Mouse (Mus musculus): ENCODE measurements around the gene Bcan. TPM values are rescaled to one million over a fixed set of nuclear protein-coding genes. Genes with fewer than 3 reads are reported as not detected.
A peak's percentile ranks its signal among the peaks of the same experiment; 100 is the strongest.

The Bcan gene
- total and polyA plus RNA-seq, 2 experiments from 2014 or later: 229 to 347 TPM

- Histone ChIP-seq H3K27me3 (ENCODE audit: insufficient read depth, low read length) (no peaks in the 10 kb centered on the region), H3K36me3 (ENCODE audit: insufficient read depth, low read length) (no peaks in the 10 kb centered on the region), H3K4me2 (ENCODE audit: low read depth, low read length) (no peak overlapping the region), H3K9me3 (ENCODE audit: low read length) (no peaks in the 10 kb centered on the region), H3K4me3 (ENCODE audit: low read length) (no peak overlapping the region), H3K27ac (no peak overlapping the region), H3K4me1 (ENCODE audit: insufficient read depth, low read length) (peaks cover 16% of the 10 kb centered on the region), H3K9ac (replicated peaks; ENCODE audit: low read length) (no peak overlapping the region)
- no peak for TF ChIP-seq CTCF (IDR thresholded peaks at IDR 0.05; ENCODE audit: low read depth)
- ATAC-seq: no peak
- no peak for DNase-seq (ENCODE audit: low spot score)
- 77% methylated on average over 6 of the region's 6 CpGs for WGBS
Observed at GRCm38 (mm10) chr3:87981214-87981760, 18.7 kb downstream of the Bcan start.

DNA sequence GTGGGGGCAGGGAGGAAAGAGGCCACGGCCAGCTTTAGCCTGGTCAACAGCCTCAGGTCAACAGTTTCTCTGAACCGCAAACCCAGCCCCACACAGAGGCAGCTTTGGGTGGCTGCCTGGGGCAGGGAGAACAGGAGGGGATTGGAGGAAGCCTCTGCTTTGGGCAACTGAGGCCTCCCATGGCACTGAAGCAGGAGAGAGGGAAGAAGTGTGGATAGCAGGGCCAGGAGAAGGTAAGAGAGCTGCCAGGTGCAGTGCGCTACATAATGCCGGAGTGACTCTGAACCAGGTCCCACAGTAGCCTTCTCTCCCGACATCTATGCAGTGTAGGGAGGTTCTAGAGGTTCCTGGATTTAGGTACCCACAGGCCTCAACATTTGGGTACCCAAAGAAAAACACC is 19.3 kb downstream of the Bcan start:
- DNase-seq (ENCODE audit: low spot score): no peak
- no peak overlapping the region for H3K27ac ChIP-seq
- TF ChIP-seq CTCF (IDR thresholded peaks at IDR 0.05; ENCODE audit: low read depth): no peak
- no peak for ATAC-seq
- WGBS: 65% methylated on average over 5 of the region's 5 CpGs
- H3K4me3 ChIP-seq (ENCODE audit: low read length): no peak overlapping the region
- no peak overlapping the region for H3K4me2 ChIP-seq (ENCODE audit: low read depth, low read length)
- H3K36me3 ChIP-seq (ENCODE audit: insufficient read depth, low read length): no peaks in the 10 kb centered on the region
- H3K4me1 ChIP-seq (ENCODE audit: insufficient read depth, low read length): peaks cover 14% of the 10 kb centered on the region
- no peaks in the 10 kb centered on the region for H3K9me3 ChIP-seq (ENCODE audit: low read length)
- no peak overlapping the region for H3K9ac ChIP-seq (replicated peaks; ENCODE audit: low read length)
- no peaks in the 10 kb centered on the region for H3K27me3 ChIP-seq (ENCODE audit: insufficient read depth, low read length)

GRCm38 (mm10) chr3:87980085-87980484 is 19.9 kb downstream of the Bcan start:
- H3K9ac ChIP-seq (replicated peaks; ENCODE audit: low read length): no peak overlapping the region
- peaks cover 14% of the 10 kb centered on the region for H3K4me1 ChIP-seq (ENCODE audit: insufficient read depth, low read length)
- DNase-seq (ENCODE audit: low spot score) (no peak), ATAC-seq (no peak)
- H3K4me2 ChIP-seq (ENCODE audit: low read depth, low read length): no peak overlapping the region
- no peaks in the 10 kb centered on the region for H3K9me3 ChIP-seq (ENCODE audit: low read length)
- no peaks in the 10 kb centered on the region for H3K27me3 ChIP-seq (ENCODE audit: insufficient read depth, low read length)
- TF ChIP-seq CTCF (IDR thresholded peaks at IDR 0.05; ENCODE audit: low read depth): no peak
- H3K27ac ChIP-seq: no peak overlapping the region
- H3K36me3 ChIP-seq (ENCODE audit: insufficient read depth, low read length): no peaks in the 10 kb centered on the region
- H3K4me3 ChIP-seq (ENCODE audit: low read length): no peak overlapping the region
- WGBS: 74% methylated on average over 3 of the region's 3 CpGs

- WGBS: 86% methylated on average over 5 of the region's 5 CpGs
- no peak for ATAC-seq
- Histone ChIP-seq H3K9ac (replicated peaks; ENCODE audit: low read length) (no peak overlapping the region), H3K27ac (no peak overlapping the region), H3K4me1 (ENCODE audit: insufficient read depth, low read length) (peaks cover 14% of the 10 kb centered on the region), H3K4me3 (ENCODE audit: low read length) (no peak overlapping the region), H3K27me3 (ENCODE audit: insufficient read depth, low read length) (no peaks in the 10 kb centered on the region), H3K4me2 (ENCODE audit: low read depth, low read length) (no peak overlapping the region), H3K9me3 (ENCODE audit: low read length) (no peaks in the 10 kb centered on the region), H3K36me3 (ENCODE audit: insufficient read depth, low read length) (no peaks in the 10 kb centered on the region)
- DNase-seq (ENCODE audit: low spot score): no peak
- no peak for TF ChIP-seq CTCF (IDR thresholded peaks at IDR 0.05; ENCODE audit: low read depth)
Observed at GRCm38 (mm10) chr3:87979493-87979892, 20.5 kb downstream of the Bcan start.

DNA sequence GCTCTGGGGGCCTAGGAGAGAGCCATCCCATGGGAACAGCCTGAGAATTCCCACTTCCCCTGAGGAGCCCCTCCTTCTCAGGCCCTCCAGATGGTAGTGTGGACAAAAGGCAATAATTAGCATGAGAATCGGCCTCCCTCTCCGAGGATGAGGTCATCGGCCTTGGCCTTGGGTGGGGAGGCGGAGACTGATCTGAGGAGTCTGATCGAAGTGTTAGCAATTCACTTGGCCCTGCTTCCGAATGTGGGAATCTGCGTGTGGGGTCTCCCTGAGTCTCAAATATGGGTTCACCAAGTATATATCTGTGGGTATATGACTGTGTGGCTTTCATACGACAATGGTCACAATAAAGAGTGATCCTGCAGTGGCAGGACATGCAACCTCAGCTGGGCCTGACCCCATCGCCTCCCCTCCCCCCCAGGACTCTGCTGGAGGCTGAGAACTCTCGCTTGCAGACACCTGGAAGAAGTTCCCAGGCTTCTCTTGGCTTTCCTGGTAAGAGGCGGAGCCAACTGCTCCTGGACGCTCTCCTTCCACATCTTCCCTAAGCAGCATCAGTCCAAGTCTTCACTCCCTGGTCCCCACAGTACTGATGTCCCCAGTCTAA is 25.5 kb downstream of the Bcan start:
- Histone ChIP-seq H3K27me3 (ENCODE audit: insufficient read depth, low read length) (no peaks in the 10 kb centered on the region), H3K4me1 (ENCODE audit: insufficient read depth, low read length) (peaks cover 12% of the 10 kb centered on the region), H3K9ac (replicated peaks; ENCODE audit: low read length) (0 out of 2 replicates have a peak overlapping the region, but pooled peaks have one; percentile 7), H3K4me3 (ENCODE audit: low read length) (0 out of 2 replicates have a peak overlapping the region, but pooled peaks have one; percentile 19), H3K4me2 (ENCODE audit: low read depth, low read length) (peak overlapping the region; percentile 67), H3K9me3 (ENCODE audit: low read length) (no peaks in the 10 kb centered on the region), H3K27ac (peak overlapping the region; percentile 33; the same call in 1 of the 2 replicates), H3K36me3 (ENCODE audit: insufficient read depth, low read length) (no peaks in the 10 kb centered on the region)
- ATAC-seq (peak; percentile 73), DNase-seq (ENCODE audit: low spot score) (peak; percentile 66)
- 20% methylated on average over 12 of the region's 12 CpGs for WGBS
- no peak for TF ChIP-seq CTCF (IDR thresholded peaks at IDR 0.05; ENCODE audit: low read depth)

DNA sequence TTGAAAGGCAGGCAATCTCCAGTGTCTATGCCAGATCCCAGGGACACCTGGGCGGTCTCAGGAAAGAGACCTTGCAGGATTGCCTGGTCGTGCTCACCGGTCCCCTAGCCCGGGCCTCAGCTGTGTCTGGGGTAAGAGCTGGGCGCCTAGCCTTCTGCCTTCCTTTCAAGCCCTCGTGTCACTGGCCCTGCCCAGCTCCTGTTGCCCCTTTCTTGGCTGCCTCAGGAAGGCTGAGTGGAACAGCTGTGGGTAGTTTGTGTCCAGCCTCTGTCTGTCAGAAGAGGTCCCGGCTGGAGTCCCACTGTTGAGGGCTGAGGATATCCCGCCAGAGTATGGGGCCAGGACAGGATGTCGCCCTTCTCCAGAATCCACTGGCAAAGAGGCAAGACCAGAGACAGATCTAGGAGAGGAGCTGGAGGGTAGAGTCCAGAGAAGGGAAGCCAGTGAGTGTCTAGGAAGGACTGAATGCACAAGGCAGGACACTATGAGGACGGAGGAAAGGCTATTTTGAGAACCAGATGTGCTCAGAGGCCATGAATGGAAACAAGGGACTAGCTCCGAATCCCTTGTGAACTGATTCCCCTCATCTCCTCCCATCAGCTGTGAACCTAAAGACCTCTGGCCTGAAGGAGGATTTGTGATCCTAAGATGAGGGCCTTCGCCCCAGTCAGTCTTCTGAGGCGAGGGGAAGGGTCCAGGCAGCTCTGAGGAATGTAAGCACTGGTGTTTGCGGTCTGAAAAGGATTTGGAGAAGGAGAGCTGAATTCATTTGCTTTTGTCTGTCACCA is 26.2 kb downstream of the Bcan start:
- Histone ChIP-seq H3K36me3 (ENCODE audit: insufficient read depth, low read length) (no peaks in the 10 kb centered on the region), H3K27ac (peak overlapping the region; percentile 33), H3K4me1 (ENCODE audit: insufficient read depth, low read length) (peaks cover 12% of the 10 kb centered on the region), H3K9me3 (ENCODE audit: low read length) (no peaks in the 10 kb centered on the region), H3K27me3 (ENCODE audit: insufficient read depth, low read length) (no peaks in the 10 kb centered on the region), H3K4me3 (ENCODE audit: low read length) (peak overlapping the region; percentile 19), H3K9ac (replicated peaks; ENCODE audit: low read length) (peak overlapping the region; percentile 26; the same call in 1 of the 2 replicates), H3K4me2 (ENCODE audit: low read depth, low read length) (peak overlapping the region; percentile 67)
- ATAC-seq: peak; percentile 19; the same call in 1 of the 2 replicates
- no peak for DNase-seq (ENCODE audit: low spot score)
- TF ChIP-seq CTCF (IDR thresholded peaks at IDR 0.05; ENCODE audit: low read depth): no peak
- 20% methylated on average over 14 of the region's 14 CpGs for WGBS

Measured in hindbrain, postnatal 0 days (tissue).